Mouse (Mus musculus): ENCODE measurements around the gene Pfkfb4.

Pfkfb4 gene

DNA sequence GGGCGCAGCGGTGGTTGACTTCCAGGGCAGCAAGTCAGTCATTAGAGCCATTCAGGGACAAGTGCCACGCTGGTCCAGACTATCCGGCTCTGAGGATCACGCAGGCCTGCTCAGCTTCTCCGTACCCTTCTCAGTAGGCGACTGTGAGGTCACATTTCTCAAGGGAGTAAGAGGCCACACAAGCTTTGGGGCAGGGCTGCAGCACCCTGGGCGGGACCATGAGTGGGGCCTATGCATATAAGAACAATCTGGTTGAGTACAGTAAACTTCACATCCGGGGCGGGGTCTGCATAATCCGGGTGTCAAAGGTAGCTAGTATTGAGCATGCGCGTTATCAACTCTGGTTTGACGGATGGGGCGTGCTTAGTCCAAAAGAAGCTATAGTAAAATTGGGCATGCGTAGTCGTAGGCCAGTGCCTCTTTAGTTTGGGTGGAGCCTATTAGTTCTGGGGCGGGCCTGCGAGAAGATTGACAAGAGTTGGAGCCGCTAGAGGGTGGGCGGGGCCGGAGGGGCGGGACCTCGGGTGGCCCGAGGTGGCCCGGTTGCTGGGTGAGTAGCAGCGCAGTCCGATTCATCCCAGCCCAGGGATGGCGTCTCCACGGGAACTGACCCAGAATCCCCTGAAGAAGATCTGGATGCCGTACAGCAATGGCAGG, at the start of gene Pfkfb4:
Pfkfb4 (plus strand) TSS at position 351 of the 657 bp plus-strand sequence.
- DNase-seq (ENCODE audit: low spot score in 2 of 2), result peak; percentile 90 to 96

DNA sequence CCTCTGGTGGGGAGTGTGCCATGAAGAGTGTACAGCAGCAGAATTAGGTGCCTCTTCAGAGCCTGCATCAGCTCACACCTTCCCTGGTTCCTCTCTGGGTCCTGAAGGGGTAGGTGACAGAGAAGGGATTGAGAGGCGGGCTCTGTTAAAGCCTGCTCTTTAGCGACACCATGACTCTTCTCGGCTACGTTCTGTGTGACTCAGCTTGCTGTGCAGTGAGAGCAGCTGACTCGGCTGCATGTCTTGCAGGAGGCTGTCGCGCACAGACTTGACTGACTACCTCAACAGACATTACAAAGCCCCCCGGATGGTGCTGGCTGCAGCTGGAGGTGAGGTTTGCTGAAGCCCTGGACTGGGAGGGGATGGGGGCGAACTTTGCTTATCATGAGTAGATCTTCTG, 46.5 kb upstream of the Pfkfb4 start:
- no peak for DNase-seq (ENCODE audit: low spot score in 2 of 2)

DNA sequence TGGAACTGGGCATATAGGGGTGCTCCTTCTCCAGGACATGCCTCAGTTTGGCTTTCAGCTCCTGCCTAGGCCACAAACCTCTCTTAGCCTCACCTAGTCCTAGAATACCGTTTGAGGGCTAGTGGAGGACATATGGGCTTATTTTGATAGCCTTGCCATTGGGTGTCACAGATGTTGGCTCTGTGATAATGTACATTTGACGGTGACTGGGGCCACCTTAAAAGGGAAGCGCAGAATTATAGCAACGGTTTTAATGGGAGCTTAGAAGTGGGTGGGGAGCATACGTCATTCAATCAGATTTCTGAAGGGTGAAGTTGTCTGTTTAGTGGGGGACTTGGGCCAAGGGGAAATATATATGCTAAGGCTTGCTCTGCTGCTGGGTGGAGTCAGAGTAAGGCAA, 46.0 kb upstream of the Pfkfb4 start:
- no peak for DNase-seq (ENCODE audit: low spot score in 2 of 2)

DNA sequence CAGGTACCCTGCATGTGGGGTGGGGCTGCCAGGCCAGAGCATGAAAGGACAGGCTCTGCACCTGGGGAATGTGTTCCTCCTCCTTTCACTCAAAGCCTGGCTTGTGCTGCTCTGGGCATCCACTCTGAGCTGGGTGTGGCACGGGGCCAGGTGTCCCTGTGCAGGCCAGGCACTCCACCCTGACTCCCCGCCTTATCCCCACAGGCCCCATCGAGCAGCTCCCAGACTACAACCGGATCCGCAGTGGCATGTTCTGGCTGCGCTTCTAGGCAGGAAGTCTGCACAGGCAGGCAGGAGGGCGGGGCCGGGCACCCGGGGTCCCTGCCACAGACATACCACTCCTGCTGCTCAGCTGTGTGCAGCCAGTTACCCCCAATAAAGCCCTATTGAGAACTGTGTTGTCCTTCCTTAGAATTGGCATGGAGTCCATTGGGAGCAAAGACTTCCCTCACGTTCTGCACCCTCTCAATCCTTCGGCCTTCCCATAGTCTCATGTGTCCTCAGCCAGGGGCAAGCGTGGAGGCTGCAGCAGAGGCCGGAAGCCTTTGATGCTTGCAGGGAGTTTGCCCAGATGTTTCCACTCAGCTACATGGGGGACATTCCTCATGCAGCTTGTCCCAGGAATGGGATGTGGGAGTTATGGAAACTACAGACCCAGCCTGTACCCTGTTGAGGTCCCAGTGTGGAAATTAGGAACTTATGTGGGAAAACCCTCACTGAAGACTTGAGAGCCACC, 42.2 kb upstream of the Pfkfb4 start:
- peak; percentile 46 to 64 for DNase-seq (ENCODE audit: low spot score in 2 of 2)

DNA sequence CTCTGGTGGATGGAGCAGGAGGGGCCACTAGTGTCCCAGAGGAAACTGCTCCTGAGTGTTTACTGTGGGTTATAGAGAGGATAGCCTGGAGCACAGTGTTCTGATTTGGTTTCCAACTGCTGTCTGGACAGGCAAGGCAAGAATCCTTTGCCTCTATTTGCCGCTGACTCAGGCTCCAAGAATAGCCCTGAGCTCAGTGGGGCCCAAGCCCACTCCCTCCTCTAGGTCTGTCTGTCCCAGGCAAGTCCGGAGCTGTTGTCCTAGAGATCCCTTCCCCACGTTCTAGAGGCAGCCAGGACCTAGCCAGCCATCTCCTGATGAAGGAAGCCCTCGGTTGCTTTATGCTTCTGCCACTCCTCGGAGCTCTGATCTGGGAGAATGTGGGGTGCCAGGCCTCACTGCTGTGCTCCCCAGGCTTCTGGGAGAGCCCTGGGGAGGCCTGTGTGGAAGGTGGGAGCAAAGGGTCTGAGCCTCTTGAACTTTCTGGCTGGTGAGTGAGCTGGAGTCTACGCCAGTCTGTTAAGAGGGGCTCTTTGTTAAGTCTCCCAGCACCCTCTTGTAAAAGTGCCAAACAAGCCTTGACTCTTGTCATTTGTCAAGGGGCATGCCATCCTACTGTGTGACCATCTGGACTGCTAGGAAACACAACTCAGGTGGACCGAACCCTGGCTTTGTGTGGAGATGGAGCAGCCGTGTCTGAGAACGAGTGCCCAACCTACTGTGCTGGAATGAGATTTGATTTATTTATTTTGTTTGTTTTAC, 41.4 kb upstream of the Pfkfb4 start:
- peak in 1 of 2 experiments; percentile 10 for DNase-seq (ENCODE audit: low spot score in 2 of 2)

DNA sequence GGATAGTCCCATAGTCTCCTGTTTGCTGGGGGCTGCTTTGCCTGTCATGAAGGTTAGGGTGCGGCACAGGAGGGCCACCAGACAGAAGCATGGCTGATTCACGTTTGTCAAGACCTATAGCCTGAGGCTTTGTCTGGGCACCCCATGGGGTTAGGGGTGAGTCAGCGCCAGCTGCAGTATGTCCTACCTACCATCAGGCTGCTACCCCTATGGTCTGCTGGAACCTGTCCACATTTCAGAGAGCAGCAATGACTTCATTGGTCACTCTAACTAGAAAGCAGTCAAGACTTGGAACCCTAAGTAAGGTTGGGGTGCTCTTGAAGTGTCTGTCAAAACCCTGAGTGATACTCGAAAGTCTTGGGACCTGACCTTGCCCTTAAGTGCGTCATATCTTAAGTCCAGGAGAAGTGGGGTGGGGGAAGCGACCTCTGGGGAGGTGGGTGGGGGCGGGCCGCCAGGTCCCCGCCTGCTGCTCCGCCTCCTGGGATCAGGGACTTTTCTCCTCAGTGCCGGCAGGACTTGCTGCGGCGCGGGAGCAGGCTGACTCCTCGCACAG, 38.4 kb upstream of the Pfkfb4 start, which contains the start of gene Col7a1:
Col7a1 (plus strand) TSS at position 506 of the 556 bp plus-strand sequence.
- no peak for DNase-seq (ENCODE audit: low spot score in 2 of 2)

DNA sequence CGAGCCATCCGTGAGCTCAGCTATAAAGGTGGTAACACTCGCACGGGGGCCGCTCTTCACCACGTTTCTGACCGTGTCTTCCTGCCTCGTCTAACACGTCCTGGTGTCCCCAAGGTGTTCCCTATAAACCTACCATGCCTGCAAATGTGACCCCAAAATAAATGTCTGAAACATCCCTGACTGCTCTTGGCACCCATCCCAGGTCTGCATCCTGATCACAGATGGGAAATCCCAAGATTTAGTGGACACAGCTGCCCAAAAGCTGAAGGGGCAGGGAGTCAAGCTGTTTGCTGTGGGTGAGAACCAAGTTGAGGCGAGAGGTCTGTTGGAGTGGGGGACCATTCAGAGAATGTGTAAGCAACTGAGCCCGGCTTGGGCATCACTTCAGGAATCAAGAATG, 36.3 kb upstream of the Pfkfb4 start:
- no peak for DNase-seq (ENCODE audit: low spot score in 2 of 2)

DNA sequence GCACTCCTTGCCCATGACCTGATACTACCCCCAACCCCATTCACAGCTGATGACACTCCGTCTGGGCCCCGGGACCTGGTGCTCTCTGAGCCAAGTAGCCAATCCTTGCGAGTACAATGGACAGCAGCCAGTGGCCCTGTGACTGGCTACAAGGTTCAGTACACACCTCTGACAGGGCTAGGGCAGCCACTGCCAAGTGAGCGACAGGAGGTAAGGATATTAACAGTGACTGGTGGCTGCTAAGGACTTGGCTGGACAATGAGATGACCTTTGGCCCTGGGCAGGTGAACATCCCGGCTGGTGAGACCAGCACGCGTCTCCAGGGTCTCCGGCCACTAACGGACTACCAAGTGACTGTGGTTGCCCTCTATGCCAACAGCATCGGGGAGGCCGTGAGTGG, 35.7 kb upstream of the Pfkfb4 start:
- no peak for DNase-seq (ENCODE audit: low spot score in 2 of 2)

DNA sequence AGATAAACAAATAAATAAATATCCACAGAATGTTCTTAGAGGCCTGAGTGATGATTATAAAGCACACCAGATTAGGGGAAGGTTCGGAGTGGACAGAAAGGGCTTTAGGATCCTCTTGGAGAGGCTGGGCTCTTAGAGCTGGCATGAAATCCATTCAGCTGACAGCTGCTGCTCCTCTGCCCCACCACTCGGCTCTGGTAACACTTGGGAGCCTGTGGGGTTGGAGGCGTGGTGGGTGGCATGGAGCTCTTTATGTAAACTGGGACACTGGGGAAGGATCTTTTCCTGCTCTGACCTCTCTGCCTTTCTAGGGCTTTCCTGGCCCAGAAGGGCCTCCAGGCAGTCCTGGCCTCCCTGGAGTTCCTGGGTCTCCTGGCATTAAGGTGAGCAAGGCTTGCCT, 28.0 kb upstream of the Pfkfb4 start:
- no peak for DNase-seq (ENCODE audit: low spot score in 2 of 2)

DNA sequence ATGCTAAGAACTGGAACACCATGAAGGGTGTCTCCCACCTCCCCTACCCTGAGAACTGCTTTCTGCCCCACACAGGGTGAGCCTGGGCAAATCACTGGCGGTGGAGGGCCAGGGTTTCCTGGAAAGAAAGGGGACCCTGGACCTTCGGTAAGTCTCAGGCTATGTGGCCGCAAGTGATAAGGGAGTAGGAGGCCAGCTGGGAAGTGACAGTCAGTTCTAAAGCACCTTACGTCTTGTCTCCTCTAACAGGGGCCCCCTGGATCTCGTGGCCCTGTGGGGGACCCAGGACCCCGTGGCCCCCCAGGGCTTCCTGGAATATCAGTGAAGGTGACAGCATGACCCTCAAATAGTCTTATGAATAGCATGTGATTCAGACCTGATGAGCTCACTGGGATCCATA, 27.2 kb upstream of the Pfkfb4 start:
- no peak for DNase-seq (ENCODE audit: low spot score in 2 of 2)

DNA sequence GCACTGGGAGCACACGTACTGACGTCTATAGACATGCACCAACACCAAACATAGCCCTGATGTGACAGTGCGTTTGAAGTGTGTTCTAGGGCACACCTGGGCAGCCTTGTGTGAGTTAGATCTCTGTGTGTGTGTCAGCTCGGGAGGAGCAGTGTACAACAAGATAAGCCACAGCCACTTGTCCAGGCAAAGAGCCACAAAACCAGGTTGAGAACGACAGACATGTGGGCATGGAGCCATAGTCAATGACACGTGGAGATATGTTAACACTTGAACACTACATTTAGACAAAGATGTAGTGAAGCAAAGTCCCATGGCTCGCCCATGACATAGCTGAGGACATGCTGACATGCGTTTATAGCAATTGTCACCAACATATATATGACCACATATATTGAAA, 21.0 kb upstream of the Pfkfb4 start:
- DNase-seq (ENCODE audit: low spot score in 2 of 2), result no peak

DNA sequence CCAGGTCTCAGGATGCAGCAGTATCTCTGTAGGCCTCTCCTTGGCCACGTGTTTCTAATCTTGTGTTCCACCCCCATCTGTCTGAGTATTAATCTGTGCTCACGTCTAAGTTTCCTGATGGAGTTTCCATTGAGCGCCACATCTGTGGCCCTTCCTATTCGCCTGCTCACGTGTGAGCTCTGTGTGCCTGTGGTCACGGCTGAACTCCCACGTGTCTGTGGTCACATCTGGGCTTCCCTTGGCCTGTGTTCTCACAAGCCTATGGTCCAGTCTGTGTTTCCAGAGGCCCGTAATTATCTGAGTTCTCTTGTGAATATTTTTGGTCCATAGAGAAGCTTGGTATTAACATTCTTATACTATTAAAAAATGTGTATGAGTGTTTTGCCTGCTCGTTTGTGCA, 15.1 kb upstream of the Pfkfb4 start:
- DNase-seq (ENCODE audit: low spot score in 2 of 2), result no peak

DNA sequence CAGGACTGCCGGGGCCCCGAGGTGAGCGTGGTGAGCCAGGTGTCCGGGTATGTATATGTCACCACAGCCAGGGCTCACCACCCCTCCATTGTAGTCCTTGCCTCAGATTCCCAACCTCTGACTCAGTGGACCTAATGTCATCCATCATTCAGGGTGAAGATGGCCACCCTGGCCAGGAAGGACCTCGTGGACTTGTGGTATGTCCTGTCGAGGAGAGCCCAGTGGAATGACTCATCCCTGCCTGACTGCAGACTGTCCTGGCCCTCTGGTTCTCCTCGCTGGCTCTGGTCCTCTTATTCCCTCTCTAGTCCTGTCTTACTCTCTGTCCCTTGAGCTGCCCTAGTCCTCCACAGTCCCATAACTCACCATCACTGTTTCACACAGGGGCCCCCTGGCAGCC, 13.6 kb upstream of the Pfkfb4 start:
- no peak for DNase-seq (ENCODE audit: low spot score in 2 of 2)

DNA sequence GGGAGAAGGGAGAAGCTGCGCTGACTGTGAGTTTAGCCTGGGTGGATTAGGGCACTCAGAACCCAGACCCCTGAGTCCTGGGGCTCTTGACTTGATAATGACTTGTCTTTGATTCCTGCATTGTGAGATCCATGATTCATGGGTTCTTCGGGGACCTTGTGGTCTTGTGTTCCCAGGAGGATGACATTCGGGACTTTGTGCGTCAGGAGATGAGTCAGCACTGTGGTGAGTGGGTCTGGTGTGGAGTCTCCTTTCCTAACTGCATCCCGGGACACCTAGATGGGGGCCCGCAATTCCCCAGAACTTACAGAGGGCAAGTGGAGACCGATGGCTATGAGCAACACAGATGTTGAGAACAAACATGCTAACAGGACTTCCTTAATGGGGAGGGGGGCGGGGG, 9.1 kb upstream of the Pfkfb4 start:
- no peak for DNase-seq (ENCODE audit: low spot score in 2 of 2)

DNA sequence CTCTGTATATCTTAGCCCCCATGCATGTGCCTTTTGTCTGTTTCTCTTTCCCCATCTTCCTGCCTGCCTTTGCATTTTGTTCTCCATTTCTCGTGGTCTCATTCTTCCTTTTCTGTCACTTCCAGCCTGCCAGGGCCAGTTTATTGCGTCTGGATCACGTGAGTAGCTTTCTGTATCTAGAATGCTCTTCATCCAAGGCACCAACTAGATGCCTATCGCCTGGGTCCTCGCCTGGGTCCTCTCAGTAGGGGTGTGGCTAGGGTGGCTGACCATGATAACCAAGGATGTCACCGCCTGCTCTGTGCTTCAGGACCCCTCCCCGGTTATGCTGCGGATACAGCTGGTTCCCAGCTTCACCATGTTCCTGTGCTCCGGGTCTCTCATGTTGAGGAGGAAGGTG, 8.4 kb upstream of the Pfkfb4 start:
- DNase-seq (ENCODE audit: low spot score in 2 of 2), result no peak

DNA sequence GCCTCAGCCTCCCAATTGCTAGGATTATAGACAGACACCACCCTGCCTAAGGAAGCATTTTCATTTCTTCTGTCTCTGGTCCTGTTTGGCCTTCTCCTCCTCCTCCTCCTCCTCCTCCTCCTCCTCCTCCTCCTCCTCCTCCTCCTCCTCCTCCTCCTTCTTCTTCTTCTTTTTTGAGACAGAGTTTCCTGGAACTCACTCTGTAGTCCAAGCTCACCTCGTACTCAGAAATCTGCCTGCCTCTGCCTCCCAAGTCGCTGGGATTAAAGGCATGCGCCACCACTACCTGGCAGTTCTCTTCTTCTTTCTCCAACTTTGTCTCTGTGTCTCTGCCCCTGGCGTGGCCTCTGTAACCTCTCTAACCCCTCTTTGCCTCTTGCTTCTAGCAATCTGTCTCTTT, 5.9 kb upstream of the Pfkfb4 start, which contains the start of gene Ucn2:
Ucn2 (plus strand) TSS at position 301 of the 400 bp plus-strand sequence.
- DNase-seq (ENCODE audit: low spot score in 2 of 2), result no peak

DNA sequence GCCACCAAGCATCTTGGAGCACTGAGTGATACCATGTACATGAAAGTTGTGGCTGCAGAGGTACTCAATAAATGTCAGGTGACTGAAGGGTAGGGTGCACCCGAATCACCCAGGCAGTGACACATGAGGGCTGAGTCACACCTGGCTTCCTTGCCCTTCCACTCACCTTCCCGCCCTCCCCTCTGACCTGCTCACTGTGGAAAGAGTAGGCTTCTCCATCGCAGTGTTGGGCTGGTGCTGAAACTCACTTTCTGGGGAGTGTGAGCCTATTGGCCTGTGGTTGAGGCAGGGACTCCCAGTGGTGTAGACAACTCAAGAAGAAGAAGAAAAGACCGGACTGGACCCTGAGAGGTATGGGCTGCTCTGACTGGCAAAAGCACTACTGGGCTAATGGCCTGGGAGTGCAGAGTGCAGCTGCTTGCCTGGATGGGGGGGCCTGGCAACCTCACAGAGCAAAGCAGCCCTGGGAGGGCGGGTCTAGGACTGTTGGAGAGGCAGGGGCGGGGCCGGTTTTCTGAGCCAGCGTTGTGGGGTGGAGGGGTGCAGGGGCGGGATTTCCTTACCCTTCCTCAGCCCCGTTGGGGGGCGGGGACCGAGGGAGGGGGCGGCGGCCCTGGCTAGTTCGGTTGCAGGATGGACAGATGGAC, 3.8 kb upstream of the Pfkfb4 start:
- peak; percentile 23 to 58 for DNase-seq (ENCODE audit: low spot score in 2 of 2)

DNA sequence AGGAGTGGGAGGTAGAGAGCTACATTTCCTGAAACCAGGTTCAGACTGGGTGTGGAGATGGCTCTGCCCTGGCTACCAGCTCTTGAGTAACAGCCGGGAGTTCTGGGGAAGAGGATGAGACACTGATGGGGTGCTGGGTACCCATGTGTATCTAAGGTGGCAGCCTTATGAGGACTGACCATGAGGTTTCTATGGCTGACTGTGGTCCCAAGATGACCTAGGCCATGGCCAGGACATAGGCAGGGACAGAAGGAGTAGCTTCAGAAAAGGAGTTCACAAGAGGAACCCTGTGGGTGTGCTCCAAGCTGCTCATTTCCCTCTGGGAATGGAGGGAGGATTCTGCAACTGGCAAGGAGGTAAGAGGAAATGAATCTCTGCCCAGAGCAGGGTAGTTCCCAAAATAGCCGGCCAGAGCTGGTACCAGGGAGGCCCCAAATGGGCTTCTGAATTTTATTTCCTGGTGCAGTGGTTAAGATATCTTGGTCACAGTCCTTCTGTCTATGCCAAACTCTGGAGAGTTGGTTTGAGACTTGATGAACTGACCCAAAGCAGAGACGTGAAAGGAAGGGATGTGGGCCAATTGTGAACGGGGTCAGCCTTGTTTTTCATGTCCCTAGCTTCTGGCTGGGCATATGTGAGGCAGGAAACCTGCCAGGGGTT, 1.6 kb upstream of the Pfkfb4 start:
- no peak for DNase-seq (ENCODE audit: low spot score in 2 of 2)

DNA sequence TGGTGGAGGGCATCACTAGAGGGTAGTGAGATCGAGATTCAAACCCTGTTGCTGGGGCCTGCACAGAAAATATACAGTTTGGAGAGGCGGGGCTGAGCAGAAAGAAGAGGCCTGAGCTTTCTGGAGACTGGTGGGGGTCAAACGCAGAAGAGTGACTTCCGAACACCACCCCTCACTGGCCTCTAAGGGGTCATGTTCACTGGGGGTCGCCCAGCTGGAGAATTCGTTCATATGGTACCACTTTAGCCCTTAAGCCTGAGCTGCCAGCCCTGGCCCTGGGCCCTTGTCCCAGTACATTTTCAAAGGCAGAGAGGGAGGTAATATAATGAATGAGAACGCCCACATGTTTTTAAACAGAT, 1.1 kb upstream of the Pfkfb4 start:
- no peak for DNase-seq (ENCODE audit: low spot score in 2 of 2)

DNA sequence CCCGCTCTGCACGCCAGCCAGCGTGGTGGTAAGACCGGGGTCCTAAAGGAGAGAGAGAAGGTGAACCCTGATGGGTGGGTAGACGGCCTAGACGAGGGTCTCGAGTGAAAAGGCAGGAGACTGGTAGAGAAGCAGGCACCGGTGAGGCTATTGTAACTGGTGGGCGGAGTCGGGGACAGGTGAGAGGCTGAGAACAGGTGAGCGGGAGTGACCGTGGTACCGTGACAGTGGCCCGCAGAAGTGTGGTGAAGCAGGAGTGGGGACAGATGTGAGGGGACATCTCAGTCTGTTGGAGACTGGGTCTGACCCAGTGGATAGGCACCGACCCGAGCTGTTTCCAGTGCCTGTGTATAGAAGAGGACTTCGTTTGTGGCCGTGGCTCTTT, 499 bp downstream of the Pfkfb4 start:
- no peak for DNase-seq (ENCODE audit: low spot score in 2 of 2)

DNA sequence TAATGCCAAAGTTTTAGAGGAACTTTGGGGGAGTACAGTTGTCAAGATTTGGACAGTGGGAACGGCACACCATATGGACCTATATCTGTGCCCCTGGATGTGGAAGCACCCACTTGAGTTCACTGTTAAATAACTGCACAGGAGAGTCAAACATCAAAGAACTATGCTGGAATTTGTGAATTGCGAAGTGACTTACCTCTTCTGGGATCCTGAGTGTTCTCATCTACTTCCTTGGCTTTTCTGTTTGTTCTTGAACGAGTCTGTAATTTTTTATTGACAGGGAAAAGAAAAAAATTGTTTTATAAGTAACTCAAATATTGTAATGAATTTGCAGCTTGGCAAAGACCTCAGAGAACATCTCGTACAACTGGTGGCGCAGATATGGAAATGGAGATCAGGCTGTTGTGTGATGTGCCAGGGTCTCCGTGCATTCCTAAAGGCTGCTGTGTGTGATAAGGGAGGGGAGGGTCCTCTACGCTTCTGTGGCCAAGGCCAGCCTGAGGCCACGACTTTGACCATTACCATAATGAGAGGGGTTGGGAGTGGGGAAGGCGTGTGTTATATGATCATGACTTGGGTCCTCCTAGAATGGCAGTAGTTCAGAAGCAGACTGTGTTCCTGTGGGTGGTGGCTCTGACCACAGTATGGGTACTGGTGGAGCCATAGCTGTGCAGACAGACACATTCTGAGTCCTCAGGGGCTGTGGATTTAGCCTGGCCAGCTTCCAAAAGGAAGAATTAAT, 1.2 kb downstream of the Pfkfb4 start:
- no peak for DNase-seq (ENCODE audit: low spot score in 2 of 2)
